Mouse (Mus musculus) cerebellum, adult 18-20 months (tissue): ENCODE data around the gene Spats2.
A peak's percentile ranks its signal among the peaks of the same experiment; 100 is the strongest.
"Not testable (repeated sequence)": the region's sequence is repeated elsewhere in the genome, so short reads cannot be mapped to it uniquely, and the experiment has no call there.

Experiments used
- DNase-seq, 2 experiments: peaks; one replicate each; pipeline ENCODE4 v3.0.0; 2021

Spats2 gene

GRCm38 (mm10) chr15:99226090-99226489, 100.4 kb downstream of the Spats2 start:
- DNase-seq = no peak

- DNase-seq = no peak
Observed at GRCm38 (mm10) chr15:99231998-99232397, 106.3 kb downstream of the Spats2 start.

GRCm38 (mm10) chr15:99233719-99234118, 108.0 kb downstream of the Spats2 start:
- DNase-seq = no peak

DNA sequence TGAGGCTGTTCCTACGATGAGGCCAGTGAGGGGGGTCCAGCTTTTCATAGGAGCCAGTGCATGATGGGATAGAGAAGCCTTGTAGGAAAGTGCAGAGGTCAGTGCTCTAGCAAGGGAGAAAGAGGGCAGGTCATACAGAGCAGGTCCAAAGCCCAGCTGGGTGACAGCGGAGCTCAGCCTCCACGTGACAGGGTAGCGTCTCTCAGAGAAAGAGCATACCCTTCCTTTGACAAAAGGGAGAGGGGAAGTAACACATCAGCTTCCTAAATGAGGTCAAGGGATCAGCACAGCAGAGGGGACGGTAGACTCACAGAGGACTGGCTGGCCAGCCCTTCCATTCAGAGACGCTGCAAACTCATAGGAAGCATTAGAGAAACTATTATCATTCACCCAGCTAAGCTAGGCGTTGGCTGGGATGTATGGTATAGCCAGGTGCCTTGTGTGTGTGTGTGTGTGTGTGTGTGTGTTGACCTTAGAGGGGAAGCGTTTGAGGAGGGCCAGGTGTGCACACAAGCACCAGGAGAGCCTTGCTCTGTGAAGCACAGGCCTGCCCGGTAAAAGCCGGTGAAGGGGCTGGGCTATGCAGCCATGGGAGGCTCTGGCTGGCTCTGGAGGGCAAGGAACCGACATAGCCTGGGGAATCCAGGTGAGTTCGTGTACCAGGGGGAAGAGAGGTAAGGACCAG, 108.8 kb downstream of the Spats2 start:
- DNase-seq = no peak

DNA sequence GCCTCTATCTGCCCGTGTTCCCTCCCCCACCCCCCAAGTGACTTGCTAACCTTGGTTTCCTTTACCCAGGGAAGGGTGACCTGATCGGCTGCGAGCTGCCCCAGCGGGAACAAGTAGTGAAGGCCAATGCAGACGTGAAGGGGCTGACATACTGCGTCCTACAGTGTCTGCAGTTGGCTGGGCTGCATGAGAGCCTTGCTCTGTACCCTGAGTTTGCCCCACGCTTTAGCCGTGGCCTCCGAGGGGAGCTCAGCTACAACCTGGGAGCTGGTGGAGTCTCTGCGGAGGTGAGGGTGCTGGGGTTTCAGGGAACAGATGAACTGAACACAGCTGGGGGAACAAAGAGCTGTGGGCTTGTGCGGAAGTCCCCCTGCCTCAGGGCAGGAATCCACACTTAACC, 112.3 kb downstream of the Spats2 start:
- DNase-seq = no peak

- no peak for DNase-seq
Observed at GRCm38 (mm10) chr15:99240129-99240528, 114.4 kb downstream of the Spats2 start.

GRCm38 (mm10) chr15:99241249-99241648, 115.5 kb downstream of the Spats2 start:
- DNase-seq = no peak

GRCm38 (mm10) chr15:99242045-99242444, 116.3 kb downstream of the Spats2 start:
- DNase-seq = no peak

- peak; percentile 44 to 53 for DNase-seq
Observed at GRCm38 (mm10) chr15:99246736-99247135, 121.0 kb downstream of the Spats2 start.

DNA sequence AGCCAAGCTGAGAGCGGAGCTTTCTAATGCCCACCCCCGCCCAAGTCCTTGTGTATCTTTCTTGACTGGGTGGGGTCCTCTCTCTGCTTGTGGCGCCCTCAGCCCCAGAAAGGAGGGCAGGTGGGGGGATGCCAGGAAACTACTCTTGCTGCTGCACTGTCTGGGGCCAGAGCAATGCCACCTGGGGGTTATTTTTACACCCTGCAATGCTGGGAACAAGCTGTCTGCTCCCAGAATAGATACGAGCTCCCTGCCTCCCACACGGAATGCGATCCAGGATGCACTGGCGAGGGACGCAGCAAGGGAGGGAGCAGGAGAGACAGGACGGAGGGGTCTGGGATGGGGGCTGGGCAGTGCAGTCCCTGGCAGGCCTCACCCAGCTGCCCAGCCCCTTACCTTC, 123.3 kb downstream of the Spats2 start:
- DNase-seq = peak; percentile 46 to 50

- DNase-seq = no peak
Observed at GRCm38 (mm10) chr15:99249938-99250337, 124.2 kb downstream of the Spats2 start.

- peak in 1 of 2 experiments; percentile 42 for DNase-seq
Observed at GRCm38 (mm10) chr15:99251111-99251510, 125.4 kb downstream of the Spats2 start.

GRCm38 (mm10) chr15:99251626-99252380, 126.1 kb downstream of the Spats2 start, which contains the start of gene Mcrs1:
Gene Mcrs1 (minus strand): TSS chr15:99251961.
- peak; percentile 97 to 98 for DNase-seq

DNA sequence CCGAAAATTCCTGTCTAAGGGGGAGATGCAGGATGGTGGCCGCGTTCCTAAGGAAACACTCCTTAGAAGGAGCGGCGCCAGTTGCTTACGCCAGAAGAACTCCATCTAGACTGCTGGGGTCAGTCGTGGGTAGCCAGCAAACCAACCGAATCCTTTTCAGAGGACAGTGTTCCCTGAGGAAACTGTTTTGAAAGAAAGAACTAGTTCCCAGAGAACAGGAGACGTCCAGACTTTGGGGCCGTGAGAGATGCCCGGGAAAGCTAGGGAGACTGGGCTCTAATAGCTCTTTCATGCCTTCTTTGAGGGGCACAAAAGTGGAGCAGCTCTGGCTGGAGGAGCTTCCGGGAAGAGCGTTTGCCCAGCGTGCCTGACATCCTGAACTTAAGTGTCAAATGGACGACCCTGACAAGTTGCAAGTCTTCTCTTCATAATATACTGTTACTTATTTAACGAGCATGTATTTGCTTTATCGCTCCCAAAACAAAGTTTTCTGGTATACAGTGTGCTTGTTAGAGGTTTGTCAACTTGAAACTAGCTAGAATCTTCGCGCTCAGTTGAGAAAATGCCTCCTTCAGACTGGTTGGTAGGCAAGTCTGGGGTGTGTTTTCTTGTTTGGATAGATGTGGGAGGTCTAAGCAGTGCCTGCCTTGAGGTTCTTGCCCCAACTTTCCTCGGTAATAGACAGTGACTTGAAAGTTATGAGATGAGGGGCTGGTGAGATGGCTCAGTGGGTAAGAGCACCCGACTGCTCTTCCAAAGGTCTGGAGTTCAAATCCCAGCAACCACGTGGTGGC, 126.9 kb downstream of the Spats2 start:
- DNase-seq = no peak

DNA sequence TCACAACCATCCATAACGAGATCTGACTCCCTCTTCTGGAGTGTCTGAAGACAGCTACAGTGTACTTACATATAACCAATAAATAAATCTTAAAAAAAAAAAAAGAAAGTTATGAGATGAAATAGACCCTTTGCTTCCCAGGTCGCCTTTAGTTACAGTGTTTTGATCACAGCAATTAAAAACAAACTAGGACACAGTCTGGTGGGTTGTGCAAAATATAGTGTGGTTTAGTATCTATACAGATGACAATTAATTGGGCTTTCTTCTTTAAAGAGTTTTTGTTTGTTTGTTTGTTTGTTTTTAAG, 127.4 kb downstream of the Spats2 start:
- not testable (repeated sequence) for DNase-seq

DNA sequence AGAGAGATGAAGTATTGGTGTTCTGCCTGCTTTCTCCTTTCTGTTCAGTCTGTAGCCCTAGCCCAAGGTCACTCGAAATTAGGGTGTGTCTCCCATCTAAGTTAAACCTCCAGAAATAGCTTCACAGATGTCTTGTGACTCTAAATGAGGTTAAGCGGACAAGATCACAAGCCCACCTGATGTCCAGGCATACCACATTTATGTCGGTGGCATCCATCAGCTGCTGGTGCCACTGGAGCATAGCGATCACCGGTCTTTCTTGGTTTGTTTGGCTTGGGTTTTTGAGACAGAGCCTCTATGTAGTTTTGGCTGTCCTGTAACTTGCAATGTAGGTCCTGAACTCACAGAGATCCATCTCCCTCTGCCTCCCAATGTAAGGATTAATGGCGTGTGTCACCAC, 128.1 kb downstream of the Spats2 start:
- no peak for DNase-seq

DNA sequence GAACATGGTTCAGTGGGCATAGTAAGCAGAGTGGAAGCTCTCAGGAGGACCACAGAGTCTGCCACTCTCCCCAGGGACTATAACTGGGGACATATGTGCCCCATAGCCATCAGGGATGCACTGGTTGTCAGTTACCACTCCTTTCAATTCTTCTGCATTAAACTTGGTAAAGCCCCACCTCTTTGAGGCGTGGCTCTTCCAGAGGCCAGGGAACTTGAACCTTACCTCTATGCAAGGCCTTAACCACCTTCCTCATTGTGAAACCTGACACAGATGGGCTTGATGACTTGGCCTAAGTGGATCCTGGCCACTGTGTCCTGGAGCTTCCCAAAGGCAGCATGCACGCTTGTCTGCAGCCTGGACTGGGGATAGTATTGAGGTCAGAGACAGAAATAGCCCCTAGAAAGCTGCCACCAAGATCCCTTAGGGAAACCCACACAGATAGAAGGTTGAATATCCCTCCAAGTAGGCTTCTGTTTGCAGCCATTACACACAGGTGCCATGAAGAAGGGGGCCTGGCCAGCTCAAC, 128.8 kb downstream of the Spats2 start:
- DNase-seq = no peak

- DNase-seq = no peak
Observed at GRCm38 (mm10) chr15:99255241-99255749, 129.6 kb downstream of the Spats2 start.

GRCm38 (mm10) chr15:99259167-99259729, 133.5 kb downstream of the Spats2 start:
- no peak for DNase-seq

- peak; percentile 27 to 48 for DNase-seq
Observed at GRCm38 (mm10) chr15:99259730-99260252, 134.1 kb downstream of the Spats2 start.

DNA sequence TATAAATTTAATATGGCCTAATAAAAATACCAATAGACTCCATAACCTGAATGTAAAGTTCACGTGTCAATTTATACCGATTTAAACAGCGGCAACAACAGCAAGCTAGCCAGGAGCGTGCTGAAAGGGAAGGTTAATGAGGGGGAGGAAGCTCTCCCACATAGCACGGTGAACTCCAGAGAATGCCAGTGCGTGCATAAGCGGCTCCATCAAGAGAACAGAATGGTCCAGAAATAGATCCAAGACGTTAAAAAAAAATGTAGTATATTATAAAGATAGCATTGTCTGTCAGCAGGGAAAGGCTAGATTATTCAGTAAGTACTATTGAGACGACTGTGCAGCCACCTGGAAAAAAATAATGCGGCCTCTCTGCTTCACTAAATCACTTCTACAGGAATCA, 137.0 kb downstream of the Spats2 start:
- no peak for DNase-seq
